ENCODE assay signal across 12 mouse cellular contexts in genomic region chr6:100120017-100120944, GRCm38 (mm10).
DNase-seq lines count a peak whose midpoint lies in the region; ATAC-seq lines count a peak whose summit lies in the region.
"Had no signal": no experiment of that assay in that cellular context is flagged by ENCODE, and none has a peak within 500 bp of the region (broad histone marks: within the 10 kb centered on the region; RNA-seq: fewer than 3 reads in every experiment).

No protein-coding gene starts in this region.

- H3K27ac ChIP-seq in kidney, embryonic 15.5 days, result 0 out of 2 replicates have a peak overlapping the region, but pooled peaks have one; percentile 13
- H3K27ac ChIP-seq in embryonic facial prominence, embryonic 10.5 days (replicated peaks), result peak overlapping the region; percentile 32
- no peak overlapping the region for H3K27ac ChIP-seq in midbrain, embryonic 11.5 days (ENCODE audit: low read depth, low read length)
- H3K27ac ChIP-seq: hindbrain, embryonic 15.5 days had no signal

- no peak overlapping the region for H3K9ac ChIP-seq in kidney, embryonic 15.5 days
- no peak overlapping the region for H3K9ac ChIP-seq in midbrain, embryonic 11.5 days (ENCODE audit: low read length)
- H3K9ac ChIP-seq: hindbrain, embryonic 15.5 days had no signal

- 0 out of 2 replicates have a peak, but pooled peaks cover 11% of the 10 kb centered on the region for H3K4me1 ChIP-seq in kidney, embryonic 15.5 days
- H3K4me1 ChIP-seq in embryonic facial prominence, embryonic 10.5 days, result peaks cover 19% of the 10 kb centered on the region
- H3K4me1 ChIP-seq in midbrain, embryonic 11.5 days (ENCODE audit: control insufficient read depth, insufficient read depth, low read length), result peaks cover 5% of the 10 kb centered on the region; the same call in 1 of the 2 replicates

- no peak overlapping the region for H3K4me2 ChIP-seq in kidney, embryonic 15.5 days
- H3K4me2 ChIP-seq in midbrain, embryonic 11.5 days, result no peak overlapping the region
- H3K4me2 ChIP-seq: hindbrain, embryonic 15.5 days had no signal

- 72% methylated on average over 16 of the region's 16 CpGs for WGBS in kidney, embryonic 15.5 days
- WGBS in embryonic facial prominence, embryonic 10.5 days, result 46% methylated on average over 16 of the region's 16 CpGs
- 54% methylated on average over 16 of the region's 16 CpGs for WGBS in midbrain, embryonic 11.5 days

- DNase-seq in kidney, adult 18-20 months, result no peak
- DNase-seq in embryonic facial prominence, embryonic 10.5 days (ENCODE audit: low spot score), result peak; percentile 56
- DNase-seq in forelimb bud, embryonic 11.5 days (ENCODE audit: low read depth, low spot score), result peak; percentile 67
- DNase-seq in midbrain, embryonic 11.5 days (ENCODE audit: low spot score, missing footprints), result peak; percentile 89
- DNase-seq in adrenal gland, adult 8-10 months, result no peak
- no peak for DNase-seq in thymus, adult 18-20 months
- DNase-seq: heart, adult 18-20 months; kidney, postnatal 25 days had no signal

- H3K4me3 ChIP-seq in kidney, embryonic 15.5 days (replicated peaks), result no peak overlapping the region
- no peak overlapping the region for H3K4me3 ChIP-seq in embryonic facial prominence, embryonic 10.5 days
- no peak overlapping the region for H3K4me3 ChIP-seq in midbrain, embryonic 11.5 days (ENCODE audit: low read depth, low read length)
- H3K4me3 ChIP-seq: hindbrain, embryonic 15.5 days had no signal

- no peaks in the 10 kb centered on the region for H3K36me3 ChIP-seq in kidney, embryonic 15.5 days
- H3K36me3 ChIP-seq in embryonic facial prominence, embryonic 10.5 days (replicated peaks), result no peaks in the 10 kb centered on the region
- H3K36me3 ChIP-seq in midbrain, embryonic 11.5 days (ENCODE audit: control insufficient read depth, insufficient read depth, low read length), result no peaks in the 10 kb centered on the region
- H3K36me3 ChIP-seq: hindbrain, embryonic 15.5 days had no signal

- ATAC-seq in kidney, embryonic 15.5 days (replicated peaks; ENCODE audit: low FRiP score), result no peak
- no peak for ATAC-seq in midbrain, embryonic 11.5 days (ENCODE audit: low FRiP score)
- no peak for ATAC-seq in CD4-positive, CD25-positive, alpha-beta regulatory T cell, adult 4 months
- ATAC-seq: lung, postnatal 0 days had no signal

- no peaks in the 10 kb centered on the region for H3K9me3 ChIP-seq in kidney, embryonic 15.5 days (replicated peaks)
- H3K9me3 ChIP-seq in embryonic facial prominence, embryonic 10.5 days, result peaks cover 2% of the 10 kb centered on the region; the same call in 1 of the 2 replicates
- H3K9me3 ChIP-seq in midbrain, embryonic 11.5 days (ENCODE audit: control insufficient read depth, low read length), result no peaks in the 10 kb centered on the region
- H3K9me3 ChIP-seq: hindbrain, embryonic 15.5 days had no signal

- peaks cover 24% of the 10 kb centered on the region for H3K27me3 ChIP-seq in kidney, embryonic 15.5 days
- peaks cover 67% of the 10 kb centered on the region for H3K27me3 ChIP-seq in embryonic facial prominence, embryonic 10.5 days (replicated peaks; ENCODE audit: low read depth, poor library complexity, severe bottlenecking)
- no peaks in the 10 kb centered on the region for H3K27me3 ChIP-seq in midbrain, embryonic 11.5 days (ENCODE audit: control insufficient read depth, insufficient read depth, low read length)

Comparison
In these comparisons a context has a peak if more than half of its experiments do, and no peak if none do; other contexts are left out.
1. DNase-seq: peak in embryonic facial prominence, embryonic 10.5 days (single experiment), forelimb bud, embryonic 11.5 days (single experiment) and midbrain, embryonic 11.5 days (single experiment); none in kidney, adult 18-20 months (single experiment), adrenal gland, adult 8-10 months (single experiment) and thymus, adult 18-20 months (0 of 2).